Mouse (Mus musculus) embryonic facial prominence, embryonic 11.5 days (tissue): ENCODE results near the gene Mrpl11. TPM values are rescaled to one million over a fixed set of nuclear protein-coding genes. Genes with fewer than 3 reads are reported as not detected.
"Not testable (repeated sequence)": the region's sequence is repeated elsewhere in the genome, so short reads cannot be mapped to it uniquely, and the experiment has no call there.

Experiments used
- ATAC-seq: fragments of 200-750 bp; cut with Nextera tagmentation; replicated peaks from 2 replicates; pipeline ENCODE4 v1.8.0; 2017; ENCODE audit warnings: low read depth; ENCODE audit not compliant: insufficient number of reproducible peaks, low FRiP score, low TSS enrichment
- DNase-seq: peaks from one replicate; pipeline ENCODE4 v3.0.0-alpha.2; 2015; ENCODE audit warnings: low spot score
- H3K27ac ChIP-seq: fragments of 300-500 bp; sonication (generic); replicated peaks from 2 replicates; pipeline ENCODE4 v1.5.1; 2014; ENCODE audit warnings: mild to moderate bottlenecking, low read depth, low read length, control low read depth
- H3K27me3 ChIP-seq: fragments of 300-500 bp; sonication (generic); 2 replicates; pipeline ENCODE4 v1.6.1; 2014; ENCODE audit warnings: mild to moderate bottlenecking, low read length, moderate library complexity, mixed read lengths; ENCODE audit not compliant: control insufficient read depth, insufficient read depth
- H3K36me3 ChIP-seq: fragments of 300-500 bp; sonication (generic); replicated peaks from 2 replicates; pipeline ENCODE4 v1.6.1; 2014; ENCODE audit warnings: low read depth, mild to moderate bottlenecking, low read length, moderate library complexity, mixed read lengths; ENCODE audit not compliant: control insufficient read depth, insufficient read depth
- H3K4me1 ChIP-seq: fragments of 300-500 bp; sonication (generic); 2 replicates; pipeline ENCODE4 v1.6.1; 2014; ENCODE audit warnings: low read length, mixed read lengths; ENCODE audit not compliant: control insufficient read depth, insufficient read depth
- H3K4me2 ChIP-seq: fragments of 300-500 bp; sonication (generic); 2 replicates; pipeline ENCODE4 v1.6.1; 2014; ENCODE audit warnings: low read depth, mild to moderate bottlenecking, control low read depth, low read length, moderate library complexity
- H3K4me3 ChIP-seq: fragments of 300-500 bp; sonication (generic); 2 replicates; pipeline ENCODE4 v1.5.1; 2014; ENCODE audit warnings: low read depth, low read length, control low read depth
- H3K9ac ChIP-seq: fragments of 300-500 bp; sonication (generic); replicated peaks from 2 replicates; pipeline ENCODE4 v1.6.1; 2014; ENCODE audit warnings: mild to moderate bottlenecking, control low read depth, low read length
- H3K9me3 ChIP-seq: fragments of 300-500 bp; sonication (generic); replicated peaks from 2 replicates; pipeline ENCODE4 v1.6.1; 2016; ENCODE audit warnings: mild to moderate bottlenecking, low read length, inconsistent platforms, mixed read lengths; ENCODE audit not compliant: control insufficient read depth
- WGBS: fragments of 180-500 bp; shearing (Covaris S2); extraction: QIAGEN DNeasy Blood & Tissue Kit; methylation state at CpG from one replicate; pipeline ENCODE4 v1.1.7; 2014; 5-methylcytosine and 5-hydroxymethylcytosine counted together
- polyA plus RNA-seq: library from polyadenylated mRNA; unstranded; fragments of >200 nt; fragmentation: Nextera tagmentation; extraction: Ambion mirVana; gene quantifications from 2 replicates; pipeline ENCODE4 v1.2.1, GENCODE M21; 2014

Gene Mrpl11
- polyA plus RNA-seq, 1 experiment from 2014 or later, result 164 TPM

- ATAC-seq (no peak), DNase-seq (no peak)
- Histone ChIP-seq H3K4me3 (no peak overlapping the region), H3K9me3 (no peaks in the 10 kb centered on the region), H3K27me3 (no peaks in the 10 kb centered on the region), H3K9ac (no peak overlapping the region), H3K4me2 (no peak overlapping the region), H3K27ac (no peak overlapping the region), H3K36me3 (no peaks in the 10 kb centered on the region), H3K4me1 (no peaks in the 10 kb centered on the region)
- WGBS, result 83% methylated on average over 2 of the region's 2 CpGs
These were observed 25.1 kb upstream of the Mrpl11 start for GRCm38 (mm10) chr19:4936896-4937295.

- peaks cover 4% of the 10 kb centered on the region for H3K4me1 ChIP-seq
- no peaks in the 10 kb centered on the region for H3K9me3 ChIP-seq
- no peak for ATAC-seq
- no peak overlapping the region for H3K27ac ChIP-seq
- no peak overlapping the region for H3K4me3 ChIP-seq
- peaks cover 4% of the 10 kb centered on the region for H3K27me3 ChIP-seq
- DNase-seq, result no peak
- no peaks in the 10 kb centered on the region for H3K36me3 ChIP-seq
- 85% methylated on average over 17 of the region's 17 CpGs for WGBS
- no peak overlapping the region for H3K4me2 ChIP-seq
- H3K9ac ChIP-seq, result no peak overlapping the region
These were observed 24.3 kb upstream of the Mrpl11 start for GRCm38 (mm10) chr19:4937444-4938310.

DNA sequence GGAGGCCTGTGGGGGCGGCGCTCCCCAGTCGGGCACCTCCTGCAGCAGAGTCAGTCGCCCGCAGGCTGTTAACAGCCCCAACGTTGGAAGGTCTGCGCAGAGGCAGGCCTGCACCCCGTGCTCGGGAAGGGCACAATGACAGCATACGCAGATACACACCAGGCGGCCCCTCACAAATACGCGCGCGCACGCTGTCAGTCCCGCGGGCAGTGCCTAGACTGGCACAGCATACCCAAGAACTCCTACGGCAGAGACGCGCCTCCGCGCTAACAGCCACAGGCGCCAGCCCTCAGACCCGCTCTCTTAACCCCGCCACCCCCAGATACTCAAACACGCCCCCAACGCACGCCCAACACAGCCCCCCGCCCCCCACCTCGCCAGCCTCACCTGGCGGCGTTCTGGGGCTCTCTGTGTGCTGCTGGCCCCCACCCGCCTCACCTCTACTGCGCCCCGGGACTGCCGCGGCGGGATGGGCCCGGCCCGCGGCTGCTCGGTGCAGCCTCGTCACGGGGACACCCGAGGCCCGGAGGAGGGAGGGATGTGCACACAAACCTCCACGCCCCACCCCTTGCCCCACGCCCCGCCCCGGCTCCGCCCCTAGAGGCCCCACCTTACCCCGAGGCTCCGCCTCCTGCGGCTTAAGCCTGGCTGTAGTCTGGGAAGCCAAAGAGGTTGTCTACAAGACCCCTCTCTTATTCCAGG, 19.2 kb upstream of the Mrpl11 start, which contains the start of gene Peli3:
Gene Peli3 (minus strand): TSS at position 577 of the 702 bp plus-strand sequence.
- peak within 1 kb of the TSS; percentile 59 for H3K9ac ChIP-seq
- peak within 1 kb of the TSS; percentile 96 for H3K4me2 ChIP-seq
- no peaks in the 10 kb centered on the region for H3K36me3 ChIP-seq
- no peak within 1 kb of the TSS for H3K27ac ChIP-seq
- H3K9me3 ChIP-seq, result no peaks in the 10 kb centered on the region
- H3K4me1 ChIP-seq, result peaks cover 4% of the 10 kb centered on the region
- H3K4me3 ChIP-seq, result peak within 1 kb of the TSS; percentile 61
- under 1% methylated on average over 49 of the region's 55 CpGs for WGBS
- peak; percentile 90 for DNase-seq
- H3K27me3 ChIP-seq, result peaks cover 4% of the 10 kb centered on the region
- ATAC-seq, result peak; percentile 85

DNA sequence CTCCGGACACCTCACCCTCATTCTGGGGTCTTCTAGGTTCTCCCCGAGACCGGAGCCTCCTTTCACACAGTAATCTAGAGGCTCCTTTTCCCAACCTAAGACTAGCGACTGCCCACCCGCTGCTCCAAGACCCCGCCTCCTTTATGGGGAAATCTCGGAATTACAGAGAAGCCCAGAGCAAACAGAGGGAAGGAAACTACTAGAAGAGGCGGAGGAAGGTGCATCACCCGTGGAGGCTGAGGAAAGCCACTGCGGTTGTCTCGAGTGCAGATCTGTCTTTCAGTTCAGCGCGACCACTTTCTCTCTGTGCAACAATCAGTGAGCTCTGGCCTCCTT, 18.7 kb upstream of the Mrpl11 start:
- H3K27ac ChIP-seq, result no peak overlapping the region
- peaks cover 4% of the 10 kb centered on the region for H3K4me1 ChIP-seq
- H3K9ac ChIP-seq, result peak overlapping the region; percentile 59
- H3K4me2 ChIP-seq, result peak overlapping the region; percentile 96
- peak overlapping the region; percentile 61 for H3K4me3 ChIP-seq
- DNase-seq (no peak), ATAC-seq (no peak)
- 8% methylated on average over 13 of the region's 13 CpGs for WGBS
- H3K27me3 ChIP-seq, result peaks cover 4% of the 10 kb centered on the region
- no peaks in the 10 kb centered on the region for H3K9me3 ChIP-seq
- H3K36me3 ChIP-seq, result no peaks in the 10 kb centered on the region

DNA sequence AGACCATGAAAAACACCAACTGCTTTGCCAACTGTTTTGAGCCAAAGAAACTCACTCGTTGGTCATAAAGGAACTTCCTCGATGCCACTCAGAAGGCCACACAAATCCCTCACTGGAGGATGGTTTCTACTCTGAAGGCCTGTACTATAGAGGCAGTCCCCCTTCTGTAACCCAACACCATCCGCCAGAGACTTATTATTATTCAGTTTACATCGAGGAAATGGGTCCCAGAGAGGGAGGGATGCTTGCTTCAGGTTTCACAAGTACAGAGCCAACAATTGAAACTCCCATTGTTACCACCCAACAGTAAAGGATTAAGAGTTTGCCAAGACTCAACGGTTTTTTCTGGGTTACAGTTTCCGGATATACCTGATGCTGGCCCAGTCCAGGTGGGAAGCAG, 16.4 kb upstream of the Mrpl11 start:
- H3K27me3 ChIP-seq, result peaks cover 4% of the 10 kb centered on the region
- DNase-seq, result peak; percentile 16
- H3K4me3 ChIP-seq, result no peak overlapping the region
- no peak overlapping the region for H3K27ac ChIP-seq
- no peak overlapping the region for H3K9ac ChIP-seq
- WGBS, result 42% methylated on average over 6 of the region's 6 CpGs
- no peak overlapping the region for H3K4me2 ChIP-seq
- no peak for ATAC-seq
- H3K36me3 ChIP-seq, result no peaks in the 10 kb centered on the region
- H3K4me1 ChIP-seq, result peaks cover 4% of the 10 kb centered on the region
- H3K9me3 ChIP-seq, result no peaks in the 10 kb centered on the region

DNA sequence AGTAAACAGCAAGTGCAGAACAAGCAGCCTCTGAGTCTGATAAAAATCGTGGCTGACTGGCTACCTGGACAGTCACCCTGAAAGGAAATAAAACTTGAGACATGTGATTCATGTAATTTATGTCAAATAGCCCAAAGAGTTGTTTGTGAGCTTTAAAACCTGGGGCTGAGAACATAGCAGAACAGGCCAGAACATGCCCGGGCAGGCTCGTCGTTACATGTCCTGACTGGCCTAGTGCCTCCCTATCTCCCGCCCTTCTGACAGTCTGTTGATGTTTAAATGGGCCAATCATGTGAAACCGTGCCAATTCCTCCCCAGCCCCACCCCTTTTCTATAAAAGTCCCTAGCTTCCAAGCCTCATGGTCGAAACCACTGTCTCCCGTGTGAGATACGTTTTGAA, 13.3 kb upstream of the Mrpl11 start:
- DNase-seq, H3K4me2 ChIP-seq, H3K9me3 ChIP-seq, H3K27me3 ChIP-seq, H3K27ac ChIP-seq, H3K4me1 ChIP-seq, ATAC-seq, H3K9ac ChIP-seq, H3K36me3 ChIP-seq, H3K4me3 ChIP-seq: not testable (repeated sequence)
- 91% methylated on average over 9 of the region's 9 CpGs for WGBS

GRCm38 (mm10) chr19:4968236-4968635, 6.3 kb downstream of the Mrpl11 start:
- Histone ChIP-seq H3K9ac (no peak overlapping the region), H3K27ac (no peak overlapping the region), H3K4me2 (no peak overlapping the region), H3K27me3 (no peaks in the 10 kb centered on the region), H3K4me1 (no peaks in the 10 kb centered on the region), H3K36me3 (peaks cover 2% of the 10 kb centered on the region; the same call in 1 of the 2 replicates), H3K4me3 (no peak overlapping the region), H3K9me3 (no peaks in the 10 kb centered on the region)
- no peak for DNase-seq
- no peak for ATAC-seq
- WGBS, result 94% methylated on average over 1 of the region's 2 CpGs

GRCm38 (mm10) chr19:4981767-4982166, 19.8 kb downstream of the Mrpl11 start:
- ATAC-seq, result no peak
- Histone ChIP-seq H3K4me2 (no peak overlapping the region), H3K27ac (no peak overlapping the region)

More at GRCm38 (mm10) chr19:4981767-4982166, 19.8 kb downstream of the Mrpl11 start:
- H3K27me3 ChIP-seq, result peaks cover 11% of the 10 kb centered on the region
- no peaks in the 10 kb centered on the region for H3K36me3 ChIP-seq
- H3K9ac ChIP-seq, result no peak overlapping the region
- no peaks in the 10 kb centered on the region for H3K4me1 ChIP-seq
- no peaks in the 10 kb centered on the region for H3K9me3 ChIP-seq
- H3K4me3 ChIP-seq, result no peak overlapping the region
- DNase-seq, result peak; percentile 75
